Mouse (Mus musculus): ENCODE data around the gene Tmem232.

Gene Tmem232

DNA sequence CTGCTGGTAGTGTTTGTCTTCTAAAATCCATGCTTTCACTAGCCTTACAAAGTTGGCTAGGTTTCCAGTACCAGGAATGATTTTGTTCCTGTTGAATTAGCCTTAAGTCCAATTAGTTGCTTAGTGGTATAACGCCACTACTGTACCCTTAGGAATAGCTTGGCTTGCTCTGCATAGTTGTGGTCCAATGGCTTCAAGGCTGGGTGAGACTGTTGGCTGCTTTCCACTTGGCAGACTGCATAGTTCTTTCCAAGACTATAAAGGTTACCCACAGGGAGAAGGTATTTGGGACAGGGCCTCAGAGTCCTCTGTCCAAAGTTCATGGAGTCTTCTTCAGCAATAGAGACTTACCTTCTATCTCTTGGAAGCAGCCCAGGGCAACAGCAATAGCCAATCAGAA, 139.7 kb downstream of the Tmem232 start:
- Histone ChIP-seq H3K27me3 (ENCODE audit: control insufficient read depth, insufficient read depth, low read length, poor library complexity, severe bottlenecking) (no peaks in the 10 kb centered on the region), H3K36me3 (ENCODE audit: control insufficient read depth, insufficient read depth, low read length, poor library complexity, severe bottlenecking) (no peaks in the 10 kb centered on the region)
- no peak for DNase-seq (ENCODE audit: low read depth, low spot score)

DNA sequence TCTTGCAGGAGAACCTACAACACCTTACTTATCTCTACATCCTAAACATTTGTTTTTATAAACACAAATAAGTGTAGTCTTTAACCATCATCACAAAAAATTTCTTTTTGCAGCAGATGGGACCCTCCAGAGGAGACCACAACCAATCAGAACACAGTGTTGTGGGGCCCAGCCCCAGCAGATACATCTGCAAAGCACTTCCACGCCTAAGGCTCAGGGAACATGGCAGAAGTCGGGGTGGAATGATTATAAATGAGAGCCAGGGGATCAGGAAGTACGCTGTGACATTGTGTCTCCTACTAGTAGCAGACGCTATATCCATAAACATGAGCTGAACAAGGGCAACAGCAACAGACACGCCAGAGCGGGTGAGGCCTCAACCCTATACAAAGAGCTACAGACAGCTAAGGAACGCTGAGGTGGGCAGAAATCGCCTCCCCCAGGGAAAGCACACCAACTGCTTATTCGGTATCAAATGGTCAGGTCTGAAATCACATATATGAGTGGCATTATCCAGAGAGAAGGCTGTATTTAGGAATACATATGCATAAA, 156.1 kb downstream of the Tmem232 start:
- no peaks in the 10 kb centered on the region for H3K36me3 ChIP-seq (ENCODE audit: control insufficient read depth, insufficient read depth, low read length, poor library complexity, severe bottlenecking)
- H3K27me3 ChIP-seq (ENCODE audit: control insufficient read depth, insufficient read depth, low read length, poor library complexity, severe bottlenecking), result no peaks in the 10 kb centered on the region
- no peak for DNase-seq (ENCODE audit: low read depth, low spot score)

DNA sequence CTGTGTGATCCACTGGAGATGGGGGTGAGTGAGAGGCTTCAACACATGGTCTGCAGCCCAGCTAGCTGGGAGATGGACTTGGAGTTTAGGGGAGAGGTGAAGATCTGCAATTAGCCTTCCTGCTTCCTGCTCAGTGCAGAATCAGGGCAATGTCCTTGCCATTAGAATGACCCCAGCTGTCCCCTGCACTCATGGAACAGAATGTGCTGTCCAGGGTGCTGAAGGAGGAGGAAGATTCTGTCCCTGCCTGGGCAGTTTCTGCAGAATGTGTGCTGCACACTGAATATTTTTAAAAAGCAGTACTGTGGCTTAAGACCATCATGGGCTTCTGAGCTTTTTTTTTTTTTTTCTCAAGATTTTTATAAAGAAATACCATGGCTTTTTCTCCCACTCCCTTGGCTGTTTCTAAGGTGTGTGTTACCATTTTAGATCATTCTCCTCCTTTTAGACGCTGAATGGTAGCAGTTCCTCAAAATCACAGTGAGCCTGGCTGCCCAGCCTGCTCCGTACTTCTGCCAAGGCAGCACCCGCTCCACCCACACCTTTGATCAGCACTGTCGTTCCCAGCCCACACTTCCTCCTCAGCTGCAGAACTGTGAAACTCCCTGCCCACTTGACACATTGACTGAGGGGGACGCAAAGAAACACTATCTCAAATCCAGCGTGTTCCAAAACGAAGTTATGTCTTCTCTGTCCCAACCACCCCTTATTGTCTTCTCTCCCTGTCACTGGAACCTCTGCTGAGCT, 170.4 kb downstream of the Tmem232 start:
- Histone ChIP-seq H3K27me3 (ENCODE audit: control insufficient read depth, insufficient read depth, low read length, poor library complexity, severe bottlenecking) (no peaks in the 10 kb centered on the region), H3K36me3 (ENCODE audit: control insufficient read depth, insufficient read depth, low read length, poor library complexity, severe bottlenecking) (no peaks in the 10 kb centered on the region)
- DNase-seq (ENCODE audit: low read depth, low spot score), result no peak

DNA sequence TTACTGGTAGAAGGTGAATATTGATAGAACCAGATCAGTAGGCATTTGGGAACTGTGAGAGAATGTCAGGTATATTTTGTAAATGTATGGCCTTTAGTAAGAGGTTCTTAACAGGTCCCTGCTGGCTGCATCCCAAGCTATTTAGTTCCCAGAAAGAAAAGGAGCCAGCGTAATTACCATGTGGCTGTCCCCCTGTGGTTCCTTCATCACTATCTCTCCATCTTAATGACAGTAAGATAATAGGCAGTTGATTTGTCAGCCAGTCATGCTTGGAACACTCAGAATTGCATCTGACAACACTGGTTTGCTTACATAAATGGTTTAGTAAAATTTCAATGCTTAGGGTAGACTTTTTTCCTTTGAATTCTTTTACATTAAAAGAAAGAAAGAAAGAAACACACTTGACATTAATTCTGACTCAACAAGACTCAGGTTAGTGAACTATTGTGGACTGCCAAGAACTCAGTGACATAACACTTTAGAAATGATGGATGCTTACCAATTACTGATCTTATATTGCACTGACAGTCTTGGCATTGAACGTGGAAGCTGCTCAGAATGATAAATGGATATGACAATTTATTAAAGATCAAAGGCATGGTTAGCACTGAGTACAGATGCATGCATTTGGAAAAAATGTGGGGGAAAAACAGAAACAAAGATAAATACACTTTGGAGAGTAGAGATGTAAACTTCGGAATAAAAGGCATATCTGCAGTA, 174.9 kb downstream of the Tmem232 start:
- no peaks in the 10 kb centered on the region for H3K36me3 ChIP-seq (ENCODE audit: control insufficient read depth, insufficient read depth, low read length, poor library complexity, severe bottlenecking)
- H3K27me3 ChIP-seq (ENCODE audit: control insufficient read depth, insufficient read depth, low read length, poor library complexity, severe bottlenecking), result no peaks in the 10 kb centered on the region
- no peak for DNase-seq (ENCODE audit: low read depth, low spot score)

DNA sequence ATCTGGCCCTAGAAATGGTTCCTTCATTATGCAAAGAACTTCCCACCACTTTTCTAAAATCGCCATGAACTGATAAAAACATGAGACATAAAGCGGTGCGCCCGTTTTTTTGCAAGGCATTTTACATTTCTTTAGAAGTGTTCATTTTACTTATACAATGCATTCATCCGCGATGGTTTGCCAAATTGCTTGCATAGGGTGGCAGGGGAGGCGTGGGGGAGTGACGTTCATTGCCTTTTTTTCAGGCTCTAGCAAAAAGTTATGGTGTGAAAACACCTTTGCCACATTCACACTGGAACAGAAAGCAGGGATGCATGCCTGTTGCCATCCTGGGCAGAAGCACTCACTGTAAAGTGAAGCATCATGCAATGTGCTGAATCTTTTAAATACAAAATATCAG, 188.7 kb downstream of the Tmem232 start:
- no peak for DNase-seq (ENCODE audit: low read depth, low spot score)
- Histone ChIP-seq H3K27me3 (ENCODE audit: control insufficient read depth, insufficient read depth, low read length, poor library complexity, severe bottlenecking) (no peaks in the 10 kb centered on the region), H3K36me3 (ENCODE audit: control insufficient read depth, insufficient read depth, low read length, poor library complexity, severe bottlenecking) (no peaks in the 10 kb centered on the region)

DNA sequence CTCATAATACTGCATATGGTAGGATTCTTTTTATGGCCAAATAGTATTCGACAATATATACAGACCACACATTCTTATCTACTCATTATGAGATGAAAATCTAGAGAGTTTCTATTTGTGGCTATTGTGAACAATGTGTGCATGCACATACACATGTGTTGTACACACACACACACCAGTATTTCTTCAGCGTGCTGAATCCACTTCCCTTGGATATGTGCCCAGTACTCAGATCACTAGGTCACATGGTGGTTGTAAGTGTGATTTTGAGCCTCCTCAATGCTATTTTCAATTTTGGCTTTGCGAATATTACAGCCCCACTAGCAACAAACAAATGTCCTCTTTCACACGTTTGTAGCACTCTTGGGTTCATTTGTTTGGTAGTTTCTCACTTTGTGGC, 200.6 kb downstream of the Tmem232 start:
- H3K36me3 ChIP-seq (ENCODE audit: control insufficient read depth, insufficient read depth, low read length, poor library complexity, severe bottlenecking), result no peaks in the 10 kb centered on the region
- no peaks in the 10 kb centered on the region for H3K27me3 ChIP-seq (ENCODE audit: control insufficient read depth, insufficient read depth, low read length, poor library complexity, severe bottlenecking)
- no peak for DNase-seq (ENCODE audit: low read depth, low spot score)

DNA sequence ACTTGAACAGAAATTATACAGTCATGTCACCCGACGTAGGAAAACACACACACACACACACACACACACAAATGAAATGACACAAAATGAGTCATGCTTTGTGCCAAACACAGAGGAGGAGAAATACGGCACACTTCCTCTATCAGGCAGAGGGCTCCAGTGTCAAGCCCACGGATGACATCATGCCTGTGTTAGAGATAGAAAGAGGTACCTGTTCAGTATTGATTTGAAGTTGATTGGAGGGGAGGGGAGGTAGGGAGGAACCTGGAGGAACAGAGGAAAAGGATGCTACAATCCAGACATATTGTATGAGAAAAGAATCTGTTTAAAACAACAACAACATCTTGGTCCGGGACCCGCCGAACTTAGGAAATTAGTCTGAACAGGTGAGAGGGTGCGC, 209.8 kb downstream of the Tmem232 start:
- no peak for DNase-seq (ENCODE audit: low read depth, low spot score)
- H3K36me3 ChIP-seq (ENCODE audit: control insufficient read depth, insufficient read depth, low read length, poor library complexity, severe bottlenecking), result no peaks in the 10 kb centered on the region
- H3K27me3 ChIP-seq (ENCODE audit: control insufficient read depth, insufficient read depth, low read length, poor library complexity, severe bottlenecking), result no peaks in the 10 kb centered on the region

DNA sequence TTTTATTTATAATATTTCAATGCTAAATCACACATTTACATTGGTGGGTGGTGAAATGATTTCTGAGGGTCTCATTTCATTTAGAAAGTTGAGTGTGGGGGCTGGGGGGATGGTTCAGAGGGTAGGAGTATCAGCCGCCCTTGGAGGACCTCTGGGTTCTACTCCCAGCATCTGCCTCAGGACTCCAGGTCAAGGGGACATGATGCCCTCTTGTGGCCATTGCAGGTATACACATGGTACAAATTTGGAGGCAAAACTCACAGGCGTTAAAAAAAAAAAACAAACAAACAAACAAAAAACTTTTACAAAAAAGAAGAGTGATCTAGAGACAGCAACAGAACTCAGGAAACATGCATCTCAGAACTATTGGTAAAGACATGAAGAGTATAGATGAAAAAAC, 215.3 kb downstream of the Tmem232 start:
- Histone ChIP-seq H3K27me3 (ENCODE audit: control insufficient read depth, insufficient read depth, low read length, poor library complexity, severe bottlenecking) (no peaks in the 10 kb centered on the region), H3K36me3 (ENCODE audit: control insufficient read depth, insufficient read depth, low read length, poor library complexity, severe bottlenecking) (no peaks in the 10 kb centered on the region)
- DNase-seq (ENCODE audit: low read depth, low spot score), result peak; percentile 23

DNA sequence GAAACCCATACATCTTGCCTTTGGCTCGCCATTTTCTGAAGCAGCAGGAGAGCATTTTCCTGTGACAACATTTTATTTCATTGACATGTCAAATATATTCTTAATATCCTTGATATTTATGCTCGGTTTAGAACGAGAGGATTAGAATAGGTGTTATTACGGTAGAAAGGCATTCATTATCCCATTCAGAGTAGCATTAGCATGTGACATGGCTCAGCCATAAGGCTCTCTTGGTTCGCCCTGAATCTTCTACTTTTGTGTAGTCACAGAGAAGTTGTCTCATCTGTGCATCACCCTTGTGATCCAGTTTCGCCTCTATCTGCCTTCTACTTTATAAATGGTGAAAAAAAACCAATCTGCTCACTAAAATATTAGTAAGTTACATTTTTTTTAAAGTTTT, 220.0 kb downstream of the Tmem232 start:
- DNase-seq (ENCODE audit: low read depth, low spot score), result no peak
- Histone ChIP-seq H3K36me3 (ENCODE audit: control insufficient read depth, insufficient read depth, low read length, poor library complexity, severe bottlenecking) (no peaks in the 10 kb centered on the region), H3K27me3 (ENCODE audit: control insufficient read depth, insufficient read depth, low read length, poor library complexity, severe bottlenecking) (no peaks in the 10 kb centered on the region)

DNA sequence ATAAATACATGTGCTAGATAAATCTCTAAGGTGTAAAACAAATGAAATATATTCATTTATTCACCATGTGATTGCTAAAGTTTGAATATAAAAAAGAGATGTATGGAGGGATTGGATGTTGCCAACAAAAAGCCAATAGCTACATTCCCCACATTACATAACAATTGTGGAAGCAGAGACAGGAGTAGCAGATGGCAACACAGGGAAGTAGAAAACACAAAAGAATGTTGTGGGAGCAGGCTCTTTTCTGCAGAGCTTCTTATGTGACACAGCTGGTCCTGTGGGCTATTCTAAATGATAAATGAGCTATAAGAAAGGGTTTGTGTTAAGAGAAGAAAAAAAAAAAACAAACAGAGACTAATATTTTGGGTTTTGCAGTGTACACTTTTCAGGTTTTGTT, 240.6 kb downstream of the Tmem232 start:
- H3K36me3 ChIP-seq (ENCODE audit: control insufficient read depth, insufficient read depth, low read length, poor library complexity, severe bottlenecking), result no peaks in the 10 kb centered on the region

DNA sequence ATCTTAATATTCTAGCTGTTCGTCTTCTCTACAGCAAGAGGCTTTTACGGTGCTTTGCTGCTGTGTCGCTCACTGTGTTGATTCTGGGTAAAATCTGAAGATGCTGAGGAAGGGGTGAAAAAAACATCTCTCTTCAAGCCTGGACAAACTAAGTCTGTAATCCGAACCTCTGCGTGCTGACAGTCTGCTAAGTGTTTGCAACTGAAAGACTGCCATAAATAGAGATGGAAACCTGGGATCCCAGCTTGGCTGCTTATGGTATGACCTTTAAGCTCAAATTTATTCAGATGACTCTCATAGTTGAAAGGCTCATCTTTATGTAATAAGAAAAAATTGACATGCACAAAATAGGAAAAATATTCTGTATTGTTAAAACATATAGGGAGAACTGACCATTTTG, 242.8 kb downstream of the Tmem232 start:
- no peak for DNase-seq (ENCODE audit: low read depth, low spot score)
- no peaks in the 10 kb centered on the region for H3K27me3 ChIP-seq (ENCODE audit: control insufficient read depth, insufficient read depth, low read length, poor library complexity, severe bottlenecking)
- H3K36me3 ChIP-seq (ENCODE audit: control insufficient read depth, insufficient read depth, low read length, poor library complexity, severe bottlenecking), result no peaks in the 10 kb centered on the region

More for the DNA sequence above, 240.6 kb downstream of the Tmem232 start:
- H3K27me3 ChIP-seq (ENCODE audit: control insufficient read depth, insufficient read depth, low read length, poor library complexity, severe bottlenecking), result no peaks in the 10 kb centered on the region
- no peak for DNase-seq (ENCODE audit: low read depth, low spot score)

DNA sequence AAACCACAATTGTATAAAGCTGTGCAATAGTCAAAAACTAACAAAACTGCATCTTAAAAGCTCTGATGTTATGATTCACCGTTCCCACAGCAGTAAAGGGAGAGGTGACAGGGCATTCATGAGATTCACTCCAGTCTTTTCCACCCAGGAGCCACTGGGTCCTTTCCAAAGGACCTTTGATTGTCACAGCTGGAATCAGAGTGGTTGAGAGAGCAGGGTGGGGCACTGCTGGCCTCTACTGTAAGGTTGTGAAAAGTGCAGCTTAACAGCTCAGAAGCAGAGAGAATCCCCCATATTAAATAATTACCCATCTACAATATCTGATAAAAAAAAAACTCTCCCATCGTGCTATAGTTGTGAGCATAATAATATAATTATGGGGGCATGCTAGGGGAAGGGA, 288.4 kb downstream of the Tmem232 start:
- Histone ChIP-seq H3K27me3 (ENCODE audit: control insufficient read depth, insufficient read depth, low read length, poor library complexity, severe bottlenecking) (no peaks in the 10 kb centered on the region), H3K36me3 (ENCODE audit: control insufficient read depth, insufficient read depth, low read length, poor library complexity, severe bottlenecking) (no peaks in the 10 kb centered on the region)
- DNase-seq (ENCODE audit: low read depth, low spot score), result no peak

DNA sequence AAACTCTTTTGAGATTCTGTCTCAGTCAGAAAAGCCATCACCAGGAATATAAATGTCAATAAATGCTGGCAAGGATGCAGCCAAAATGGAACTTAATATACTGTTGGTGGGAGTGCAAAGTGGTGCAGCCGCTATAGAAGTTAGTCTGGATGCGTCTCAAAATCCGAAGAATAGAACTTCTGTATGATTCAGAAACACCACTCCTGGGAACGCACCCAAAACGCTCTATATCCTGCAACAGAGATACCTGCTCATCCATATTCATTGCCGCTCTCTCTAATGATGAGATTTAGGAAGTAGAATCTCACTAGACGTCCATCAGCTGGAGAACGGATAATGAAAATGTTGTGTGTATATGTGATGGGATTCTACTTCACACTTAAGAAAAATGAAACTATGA, 290.3 kb downstream of the Tmem232 start:
- H3K27me3 ChIP-seq (ENCODE audit: control insufficient read depth, insufficient read depth, low read length, poor library complexity, severe bottlenecking), result no peaks in the 10 kb centered on the region
- no peaks in the 10 kb centered on the region for H3K36me3 ChIP-seq (ENCODE audit: control insufficient read depth, insufficient read depth, low read length, poor library complexity, severe bottlenecking)
- DNase-seq (ENCODE audit: low read depth, low spot score), result no peak

DNA sequence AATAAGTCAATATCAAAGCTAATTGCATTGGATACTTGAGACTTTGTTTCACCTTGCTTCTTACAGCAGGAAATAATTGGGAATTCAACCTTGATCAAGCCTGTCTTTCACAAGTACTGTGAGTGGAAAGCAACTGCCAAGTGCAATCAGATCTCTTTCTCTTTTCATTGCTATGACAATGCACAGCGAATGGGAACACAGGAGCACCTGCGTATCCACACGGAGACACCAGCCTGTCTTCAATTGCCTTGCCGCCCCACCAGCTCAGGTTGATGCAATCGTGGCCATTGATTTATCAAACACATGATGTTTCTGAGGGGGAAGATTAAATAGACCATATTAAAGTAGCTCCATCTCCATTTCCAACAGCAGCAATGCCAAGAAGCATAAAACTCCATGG, 296.9 kb downstream of the Tmem232 start:
- H3K36me3 ChIP-seq (ENCODE audit: control insufficient read depth, insufficient read depth, low read length, poor library complexity, severe bottlenecking), result no peaks in the 10 kb centered on the region
- H3K27me3 ChIP-seq (ENCODE audit: control insufficient read depth, insufficient read depth, low read length, poor library complexity, severe bottlenecking), result no peaks in the 10 kb centered on the region
- DNase-seq (ENCODE audit: low read depth, low spot score), result no peak

DNA sequence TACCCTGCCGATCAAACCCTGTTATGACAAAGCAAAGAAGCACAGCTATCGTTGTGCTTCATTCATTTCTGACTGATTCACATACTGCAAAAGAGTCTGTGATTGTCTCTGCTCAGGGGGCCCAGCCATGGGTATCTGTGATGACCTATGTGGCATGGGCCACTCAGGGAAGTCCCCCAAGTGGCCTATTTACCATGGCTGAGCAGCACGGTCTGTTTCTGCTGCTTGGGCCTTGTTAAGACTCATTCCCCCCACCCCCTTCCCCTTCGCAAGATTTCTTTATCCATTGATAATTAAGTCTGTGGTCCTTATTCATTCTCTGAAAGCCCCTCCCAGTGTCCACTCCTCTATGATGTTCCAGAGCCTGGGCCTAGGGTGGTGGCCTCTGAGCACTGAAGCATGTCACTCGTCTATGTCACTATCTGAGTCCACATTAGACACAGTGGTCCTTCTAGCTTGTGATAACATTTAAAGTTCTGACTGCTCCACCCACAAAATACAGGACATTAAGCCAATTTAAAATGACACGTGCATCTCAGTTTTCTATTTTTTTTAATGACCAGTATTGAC, 315.1 kb downstream of the Tmem232 start:
- Histone ChIP-seq H3K27me3 (ENCODE audit: control insufficient read depth, insufficient read depth, low read length, poor library complexity, severe bottlenecking) (no peaks in the 10 kb centered on the region), H3K36me3 (ENCODE audit: control insufficient read depth, insufficient read depth, low read length, poor library complexity, severe bottlenecking) (no peaks in the 10 kb centered on the region)
- DNase-seq (ENCODE audit: low read depth, low spot score), result no peak
